Mouse (Mus musculus) neural tube, embryonic 15.5 days (tissue): ENCODE results near the gene 1110057P08Rik. TPM values are rescaled to one million over a fixed set of nuclear protein-coding genes. Genes with fewer than 3 reads are reported as not detected.
"Not testable (repeated sequence)": the region's sequence is repeated elsewhere in the genome, so short reads cannot be mapped to it uniquely, and the experiment has no call there.

Source experiments
- ATAC-seq: fragments of 200-750 bp; cut with Nextera tagmentation; 2 replicates; pipeline ENCODE4 v1.8.0; 2017; ENCODE audit warnings: mild to moderate bottlenecking, moderate TSS enrichment, moderate library complexity; ENCODE audit not compliant: low FRiP score
- H3K27ac ChIP-seq: fragments of 300-500 bp; sonication (generic); replicated peaks from 2 replicates; pipeline ENCODE4 v1.5.1; 2015; ENCODE audit warnings: mild to moderate bottlenecking, inconsistent platforms
- H3K27me3 ChIP-seq: fragments of 300-500 bp; sonication (generic); replicated peaks from 2 replicates; pipeline ENCODE4 v1.6.1; 2015; ENCODE audit warnings: inconsistent platforms
- H3K36me3 ChIP-seq: fragments of 300-500 bp; sonication (generic); 2 replicates; pipeline ENCODE4 v1.6.1; 2015; ENCODE audit warnings: inconsistent platforms
- H3K4me1 ChIP-seq: fragments of 300-500 bp; sonication (generic); 2 replicates; pipeline ENCODE4 v1.6.1; 2015; ENCODE audit warnings: inconsistent platforms
- H3K4me2 ChIP-seq: fragments of 300-500 bp; sonication (generic); 2 replicates; pipeline ENCODE4 v1.6.1; 2015; ENCODE audit warnings: inconsistent platforms, mild to moderate bottlenecking, moderate library complexity
- H3K4me3 ChIP-seq: fragments of 300-500 bp; sonication (generic); replicated peaks from 2 replicates; pipeline ENCODE4 v1.5.1; 2015; ENCODE audit warnings: mild to moderate bottlenecking, inconsistent platforms
- H3K9ac ChIP-seq: fragments of 300-500 bp; sonication (generic); replicated peaks from 2 replicates; pipeline ENCODE4 v1.6.1; 2015; ENCODE audit warnings: mild to moderate bottlenecking, inconsistent platforms
- H3K9me3 ChIP-seq: fragments of 300-500 bp; sonication (generic); replicated peaks from 2 replicates; pipeline ENCODE4 v1.6.1; 2016; ENCODE audit warnings: inconsistent platforms
- WGBS: fragments of 180-500 bp; shearing (Covaris S2); methylation state at CpG from one replicate; pipeline ENCODE4 v1.1.7; 2015; ENCODE audit warnings: mixed read lengths; 5-methylcytosine and 5-hydroxymethylcytosine counted together
- polyA plus RNA-seq: library from polyadenylated mRNA; unstranded; fragments of >200 nt; fragmentation: Nextera tagmentation; extraction: Ambion mirVana; gene quantifications from 2 replicates; pipeline ENCODE4 v1.2.1, GENCODE M21; 2015

Gene 1110057P08Rik
- polyA plus RNA-seq, result not detected in 2 replicates

DNA sequence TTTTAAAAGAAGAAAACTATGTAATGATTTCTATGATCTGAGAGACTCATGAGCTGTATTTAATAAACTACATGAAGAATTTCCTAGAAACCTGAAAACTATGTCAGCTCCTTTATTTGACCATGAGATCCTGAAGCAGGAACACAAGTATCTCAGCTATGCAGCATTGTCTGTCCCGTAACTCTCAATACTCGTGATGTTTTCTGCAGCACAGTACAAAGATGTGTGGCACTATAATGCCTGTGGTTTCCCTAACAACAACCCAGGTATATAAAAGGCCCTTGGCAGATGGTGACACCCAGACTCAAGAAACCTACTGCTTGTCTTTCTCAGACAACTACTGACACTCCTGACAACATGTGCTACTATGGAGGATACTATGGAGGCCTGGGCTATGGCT, at the start of gene 1110057P08Rik:
Gene 1110057P08Rik (plus strand): TSS at position 301 of the 400 bp plus-strand sequence.
- Histone ChIP-seq H3K36me3 (no peaks in the 10 kb centered on the region), H3K9ac (no peak within 1 kb of the TSS), H3K4me3 (no peak within 1 kb of the TSS), H3K27me3 (no peaks in the 10 kb centered on the region), H3K4me1 (no peaks in the 10 kb centered on the region), H3K27ac (no peak within 1 kb of the TSS), H3K4me2 (no peak within 1 kb of the TSS), H3K9me3 (no peaks in the 10 kb centered on the region)
- no peak for ATAC-seq
- WGBS, result 83% methylated on average over 2 of the region's 2 CpGs

DNA sequence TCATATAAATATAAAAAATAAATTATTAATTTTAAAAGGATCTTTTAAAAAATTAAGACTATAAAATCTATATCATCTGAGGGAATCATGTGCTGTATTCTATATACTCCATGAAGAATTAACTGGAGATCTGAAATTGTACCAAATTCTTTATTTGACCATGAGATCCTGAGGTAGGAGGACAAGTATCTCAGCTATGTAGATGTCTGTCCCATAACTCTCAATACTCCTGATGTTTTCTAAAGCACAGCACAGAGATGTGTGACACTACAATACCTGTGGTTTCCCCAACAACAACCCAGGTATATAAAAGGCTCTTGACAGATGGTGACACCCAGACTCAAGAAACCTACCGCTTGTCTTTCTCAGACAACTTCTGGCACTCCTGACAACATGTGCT, 34.0 kb upstream of the 1110057P08Rik start, which contains the start of gene Gm6358:
Gene Gm6358 (plus strand): TSS at position 301 of the 400 bp plus-strand sequence.
- Histone ChIP-seq H3K27ac (no peak within 1 kb of the TSS), H3K4me3 (no peak within 1 kb of the TSS), H3K9ac (no peak within 1 kb of the TSS), H3K4me1 (no peaks in the 10 kb centered on the region), H3K27me3 (no peaks in the 10 kb centered on the region), H3K4me2 (no peak within 1 kb of the TSS), H3K9me3 (no peaks in the 10 kb centered on the region), H3K36me3 (no peaks in the 10 kb centered on the region)
- 100% methylated on average over 1 of the region's 1 CpGs for WGBS
- no peak for ATAC-seq

DNA sequence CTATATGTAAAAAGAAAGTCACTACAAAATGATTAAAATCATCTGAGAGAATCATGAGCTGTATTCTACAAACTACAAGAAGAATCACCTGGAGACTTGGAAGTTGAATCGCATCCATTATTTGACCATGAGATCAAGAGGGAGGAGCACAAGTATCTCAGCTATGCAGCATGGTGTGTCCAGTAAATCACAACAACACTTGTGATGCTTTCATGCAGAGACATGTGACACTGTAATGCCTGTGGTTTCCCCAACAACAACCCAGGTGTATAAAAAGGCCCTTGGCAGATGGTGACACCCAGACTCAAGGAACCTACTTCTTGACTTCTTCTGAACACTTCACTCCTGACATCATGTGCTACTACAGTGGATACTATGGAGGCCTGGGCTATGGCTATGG, 23.7 kb upstream of the 1110057P08Rik start, which contains the start of gene Gm10061:
Gene Gm10061 (plus strand): TSS at position 301 of the 400 bp plus-strand sequence.
- Histone ChIP-seq H3K36me3 (no peaks in the 10 kb centered on the region), H3K9me3 (no peaks in the 10 kb centered on the region), H3K27me3 (no peaks in the 10 kb centered on the region), H3K27ac (no peak within 1 kb of the TSS), H3K9ac (no peak within 1 kb of the TSS), H3K4me1 (no peaks in the 10 kb centered on the region), H3K4me2 (no peak within 1 kb of the TSS), H3K4me3 (no peak within 1 kb of the TSS)
- ATAC-seq, result no peak
- WGBS, result 100% methylated on average over 1 of the region's 1 CpGs

DNA sequence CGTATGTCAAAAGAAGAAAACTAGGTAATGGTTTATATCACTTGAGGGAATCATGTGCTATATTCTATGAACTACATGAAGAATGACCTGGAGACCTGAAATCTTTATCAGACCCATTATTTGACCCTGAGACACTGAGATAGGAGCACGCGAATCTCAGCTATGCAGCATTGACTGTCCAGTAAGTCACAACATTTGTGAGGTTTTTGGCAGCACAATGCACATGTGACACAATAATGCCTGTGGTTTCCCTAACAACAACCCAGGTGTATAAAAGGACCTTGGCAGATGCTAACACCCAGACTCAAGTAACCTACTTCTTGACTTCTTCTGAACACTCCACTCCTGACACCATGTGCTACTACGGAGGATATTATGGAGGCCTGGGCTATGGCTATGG, 16.9 kb upstream of the 1110057P08Rik start, which contains the start of gene Gm9789:
Gene Gm9789 (plus strand): TSS at position 301 of the 400 bp plus-strand sequence.
- H3K4me2 ChIP-seq, result no peak within 1 kb of the TSS
- H3K27me3 ChIP-seq, result no peaks in the 10 kb centered on the region
- WGBS, result 93% methylated on average over 4 of the region's 4 CpGs
- H3K27ac ChIP-seq, result no peak within 1 kb of the TSS
- no peaks in the 10 kb centered on the region for H3K9me3 ChIP-seq
- H3K9ac ChIP-seq, result no peak within 1 kb of the TSS
- no peak within 1 kb of the TSS for H3K4me3 ChIP-seq
- no peak for ATAC-seq
- no peaks in the 10 kb centered on the region for H3K4me1 ChIP-seq
- H3K36me3 ChIP-seq, result no peaks in the 10 kb centered on the region

DNA sequence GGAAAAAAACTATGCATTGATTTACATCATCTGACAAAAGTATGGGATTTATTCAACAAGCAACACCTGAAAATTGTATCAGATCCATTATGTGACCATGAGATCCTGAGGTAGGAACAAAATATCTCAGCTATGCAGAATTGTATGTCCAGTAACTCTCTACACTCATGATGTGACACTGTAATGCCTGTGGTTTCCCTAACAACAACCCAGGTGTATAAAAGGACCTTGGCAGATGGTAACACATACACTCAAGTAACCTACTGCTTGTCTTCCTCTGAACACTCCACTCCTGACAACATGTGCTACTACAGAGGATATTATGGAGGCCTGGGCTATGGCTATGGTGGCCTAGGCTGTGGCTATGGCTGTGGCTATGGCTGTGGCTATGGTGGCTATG, 5.3 kb upstream of the 1110057P08Rik start, which contains the start of gene Gm7735:
Gene Gm7735 (plus strand): TSS at position 301 of the 400 bp plus-strand sequence.
- H3K27me3 ChIP-seq, H3K4me3 ChIP-seq, H3K36me3 ChIP-seq, H3K27ac ChIP-seq, H3K9ac ChIP-seq, H3K9me3 ChIP-seq, H3K4me2 ChIP-seq, ATAC-seq, H3K4me1 ChIP-seq: not testable (repeated sequence)

DNA sequence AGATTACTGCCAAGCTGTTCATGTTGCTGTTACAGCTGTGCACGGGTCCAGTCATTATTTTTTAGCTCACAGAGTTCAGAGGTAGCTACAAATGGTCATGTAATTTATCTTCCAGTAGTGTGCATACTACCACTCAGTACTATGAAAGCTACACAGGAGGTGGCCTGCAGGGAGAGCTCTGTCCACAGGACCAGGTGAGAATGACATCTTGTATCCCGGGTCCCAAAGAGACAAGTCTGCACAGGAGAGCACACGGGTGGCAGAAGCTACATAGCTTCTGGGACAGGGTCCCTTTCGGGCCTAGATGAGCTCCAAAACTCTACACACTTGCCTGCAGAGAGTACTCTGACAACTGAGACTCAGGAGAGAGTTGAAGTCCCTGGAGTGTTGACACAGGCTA, 14.1 kb downstream of the 1110057P08Rik start:
- Histone ChIP-seq H3K4me1 (no peaks in the 10 kb centered on the region), H3K36me3 (no peaks in the 10 kb centered on the region), H3K27me3 (no peaks in the 10 kb centered on the region), H3K9ac (no peak overlapping the region), H3K4me3 (no peak overlapping the region), H3K9me3 (no peaks in the 10 kb centered on the region), H3K27ac (no peak overlapping the region), H3K4me2 (no peak overlapping the region)
- no peak for ATAC-seq
- 86% methylated on average over 4 of the region's 4 CpGs for WGBS

DNA sequence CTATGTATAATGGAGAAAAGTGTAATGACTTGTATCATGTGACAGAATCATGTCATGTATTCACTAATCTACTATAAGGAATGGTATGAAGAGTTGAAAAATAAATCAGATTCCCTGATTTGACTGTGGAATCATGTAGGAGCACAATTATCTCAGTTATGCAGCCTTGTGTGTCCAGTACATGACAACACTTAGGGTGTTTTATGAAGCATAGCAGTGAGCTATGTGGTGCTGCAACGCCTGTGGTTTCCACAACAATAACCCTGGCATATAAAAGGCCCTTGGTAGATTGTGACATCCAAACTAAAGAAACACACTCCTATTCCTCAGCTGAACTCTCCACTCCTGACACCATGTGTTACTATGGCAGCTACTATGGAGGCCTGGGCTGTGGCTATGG, 31.0 kb downstream of the 1110057P08Rik start, which contains the start of gene Krtap20-2:
Gene Krtap20-2 (plus strand): TSS at position 301 of the 400 bp plus-strand sequence.
- no peak within 1 kb of the TSS for H3K27ac ChIP-seq
- H3K9me3 ChIP-seq, result no peaks in the 10 kb centered on the region
- H3K36me3 ChIP-seq, result no peaks in the 10 kb centered on the region
- no peaks in the 10 kb centered on the region for H3K27me3 ChIP-seq
- no peaks in the 10 kb centered on the region for H3K4me1 ChIP-seq
- H3K4me2 ChIP-seq, result no peak within 1 kb of the TSS
- ATAC-seq, result no peak
- 50% methylated on average over 1 of the region's 1 CpGs for WGBS
- no peak within 1 kb of the TSS for H3K9ac ChIP-seq
- no peak within 1 kb of the TSS for H3K4me3 ChIP-seq

Other genes starting within 250 kb of the 1110057P08Rik start
- not detected in 2 replicates for gene Krtap19-9b, start 242.5 kb upstream of the 1110057P08Rik start, polyA plus RNA-seq
- not detected in 2 replicates for gene Krtap16-3, start 211.9 kb upstream of the 1110057P08Rik start, polyA plus RNA-seq
- gene Krtap22-2, start 164.0 kb upstream of the 1110057P08Rik start, polyA plus RNA-seq, result not detected in 2 replicates
- gene Gm10229, start 159.5 kb upstream of the 1110057P08Rik start, polyA plus RNA-seq, result not detected in 2 replicates
- gene Krtap6-1, start 143.0 kb upstream of the 1110057P08Rik start, polyA plus RNA-seq, result not detected in 2 replicates
- not detected in 2 replicates for gene Gm10228, start 133.3 kb upstream of the 1110057P08Rik start, polyA plus RNA-seq
- not detected in 2 replicates for gene Krtap6-5, start 126.9 kb upstream of the 1110057P08Rik start, polyA plus RNA-seq
- gene 1110025L11Rik, start 110.7 kb upstream of the 1110057P08Rik start, polyA plus RNA-seq, result not detected in 2 replicates
- not detected in 2 replicates for gene Krtap6-3, start 90.7 kb upstream of the 1110057P08Rik start, polyA plus RNA-seq
- not detected in 2 replicates for gene Gm6358, start 33.9 kb upstream of the 1110057P08Rik start, polyA plus RNA-seq
- gene Gm10061, start 23.6 kb upstream of the 1110057P08Rik start, polyA plus RNA-seq, result not detected in 2 replicates
- not detected in 2 replicates for gene Gm9789, start 16.8 kb upstream of the 1110057P08Rik start, polyA plus RNA-seq
- not detected in 2 replicates for gene Gm7735, start 5.2 kb upstream of the 1110057P08Rik start, polyA plus RNA-seq
- not detected in 2 replicates for gene Krtap20-2, start 31.1 kb downstream of the 1110057P08Rik start, polyA plus RNA-seq
- not detected in 2 replicates for gene Krtap21-1, start 229.1 kb downstream of the 1110057P08Rik start, polyA plus RNA-seq
- gene Krtap6-2, start 245.4 kb downstream of the 1110057P08Rik start, polyA plus RNA-seq, result not detected in 2 replicates